Mouse (Mus musculus): Measurements from ENCODE around the gene Cep63. TPM values are rescaled to one million over a fixed set of nuclear protein-coding genes. Genes with fewer than 3 reads are reported as not detected.

Cep63 gene
- total and polyA plus RNA-seq, 3 experiments: 9.8 to 34.6 (median 15.0) TPM

GRCm38 (mm10) chr9:102643486-102644101 is 17.3 kb upstream of the Cep63 start:
- H3K4me1 ChIP-seq (ENCODE audit: insufficient read depth, low read depth, low read length): no peaks in the 10 kb centered on the region
- ATAC-seq (ENCODE audit: extremely low read depth, insufficient number of reproducible peaks, low FRiP score, poor library complexity, severe bottlenecking) (no peak), DNase-seq (ENCODE audit: low spot score) (no peak)
- H3K27me3 ChIP-seq (ENCODE audit: insufficient read depth, low read length): 0 out of 2 replicates have a peak, but pooled peaks cover 3% of the 10 kb centered on the region
- H3K9me3 ChIP-seq (replicated peaks): no peaks in the 10 kb centered on the region
- H3K4me3 ChIP-seq (ENCODE audit: low read depth, low read length): no peak overlapping the region
- TF ChIP-seq GATA1 (IDR thresholded peaks at IDR 0.05; ENCODE audit: borderline replicate concordance, low read length) (no peak), CTCF (IDR thresholded peaks at IDR 0.05; ENCODE audit: low read depth, low read length) (no peak), TAL1 (conservative IDR thresholded peaks at IDR 0.05; ENCODE audit: low read depth, low read length) (no peak), POLR2AphosphoS5 (IDR thresholded peaks at IDR 0.05; ENCODE audit: insufficient replicate concordance, low read depth, low read length) (no peak), GATA2 (IDR thresholded peaks at IDR 0.05; ENCODE audit: borderline replicate concordance, low read depth, low read length) (no peak)
- H3K36me3 ChIP-seq (replicated peaks): no peaks in the 10 kb centered on the region

DNA sequence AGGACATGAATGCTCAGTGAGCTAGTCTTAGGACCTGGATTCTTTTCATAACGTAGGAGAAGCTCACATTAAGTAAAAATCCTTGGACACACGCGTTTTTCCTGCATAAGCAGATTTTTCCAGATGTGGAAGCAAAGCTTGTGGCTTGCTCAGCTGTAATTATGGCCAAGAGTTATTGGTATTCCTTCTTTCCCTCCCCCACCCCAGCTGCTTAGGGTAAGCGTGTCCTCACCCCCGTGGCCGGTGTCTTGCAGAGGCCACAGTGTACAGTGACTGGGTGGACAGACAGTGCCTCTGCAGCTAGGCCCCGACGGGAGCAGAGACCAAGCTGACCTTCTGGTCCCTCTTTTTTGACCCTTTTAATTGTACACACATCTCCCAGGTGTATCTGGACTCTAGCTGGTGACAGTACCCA is 16.7 kb upstream of the Cep63 start:
- no peaks in the 10 kb centered on the region for H3K9me3 ChIP-seq (replicated peaks)
- DNase-seq (ENCODE audit: low spot score) (no peak), ATAC-seq (ENCODE audit: extremely low read depth, insufficient number of reproducible peaks, low FRiP score, poor library complexity, severe bottlenecking) (no peak)
- TF ChIP-seq POLR2AphosphoS5 (IDR thresholded peaks at IDR 0.05; ENCODE audit: insufficient replicate concordance, low read depth, low read length): no peak
- TF ChIP-seq CTCF (IDR thresholded peaks at IDR 0.05; ENCODE audit: low read depth, low read length): no peak
- TF ChIP-seq TAL1 (conservative IDR thresholded peaks at IDR 0.05; ENCODE audit: low read depth, low read length): no peak
- TF ChIP-seq GATA2 (IDR thresholded peaks at IDR 0.05; ENCODE audit: borderline replicate concordance, low read depth, low read length): no peak
- TF ChIP-seq GATA1 (IDR thresholded peaks at IDR 0.05; ENCODE audit: borderline replicate concordance, low read length): no peak
- H3K36me3 ChIP-seq (replicated peaks): no peaks in the 10 kb centered on the region
- H3K4me3 ChIP-seq (ENCODE audit: low read depth, low read length): no peak overlapping the region
- no peaks in the 10 kb centered on the region for H3K4me1 ChIP-seq (ENCODE audit: insufficient read depth, low read depth, low read length)
- peaks cover 3% of the 10 kb centered on the region; the same call in 1 of the 2 replicates for H3K27me3 ChIP-seq (ENCODE audit: insufficient read depth, low read length)

DNA sequence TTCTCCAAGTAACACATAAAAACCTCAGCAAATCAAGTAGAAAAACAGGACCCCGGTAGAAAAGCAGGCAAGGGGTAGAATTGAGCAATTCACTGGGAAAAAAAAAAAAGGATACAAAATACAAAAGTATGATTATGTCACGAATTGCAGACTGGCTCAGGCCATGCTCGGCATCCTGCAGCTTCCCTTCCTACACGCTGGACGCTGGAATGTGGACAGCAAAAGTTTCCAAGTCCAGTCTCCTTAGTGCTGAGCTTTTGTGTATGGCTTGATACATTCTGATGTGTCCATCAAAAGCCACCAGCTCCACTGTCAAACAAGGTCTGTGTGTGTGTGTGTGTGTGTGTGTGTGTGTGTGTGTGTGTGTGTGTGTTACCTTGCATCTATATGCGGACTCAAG is 15.2 kb upstream of the Cep63 start:
- H3K4me3 ChIP-seq (ENCODE audit: low read depth, low read length): no peak overlapping the region
- ATAC-seq (ENCODE audit: extremely low read depth, insufficient number of reproducible peaks, low FRiP score, poor library complexity, severe bottlenecking) (no peak), DNase-seq (ENCODE audit: low spot score) (no peak)
- H3K9me3 ChIP-seq (replicated peaks): no peaks in the 10 kb centered on the region
- 0 out of 2 replicates have a peak, but pooled peaks cover 3% of the 10 kb centered on the region for H3K4me1 ChIP-seq (ENCODE audit: insufficient read depth, low read depth, low read length)
- TF ChIP-seq POLR2AphosphoS5 (IDR thresholded peaks at IDR 0.05; ENCODE audit: insufficient replicate concordance, low read depth, low read length) (no peak), TAL1 (conservative IDR thresholded peaks at IDR 0.05; ENCODE audit: low read depth, low read length) (no peak), CTCF (IDR thresholded peaks at IDR 0.05; ENCODE audit: low read depth, low read length) (no peak), GATA2 (IDR thresholded peaks at IDR 0.05; ENCODE audit: borderline replicate concordance, low read depth, low read length) (no peak), GATA1 (IDR thresholded peaks at IDR 0.05; ENCODE audit: borderline replicate concordance, low read length) (no peak)
- H3K27me3 ChIP-seq (ENCODE audit: insufficient read depth, low read length): peaks cover 10% of the 10 kb centered on the region
- no peaks in the 10 kb centered on the region for H3K36me3 ChIP-seq (replicated peaks)

- no peak for TF ChIP-seq POLR2AphosphoS5 (IDR thresholded peaks at IDR 0.05; ENCODE audit: insufficient replicate concordance, low read depth, low read length)
- no peak for TF ChIP-seq CTCF (IDR thresholded peaks at IDR 0.05; ENCODE audit: low read depth, low read length)
- no peak for TF ChIP-seq GATA1 (IDR thresholded peaks at IDR 0.05; ENCODE audit: borderline replicate concordance, low read length)
- TF ChIP-seq GATA2 (IDR thresholded peaks at IDR 0.05; ENCODE audit: borderline replicate concordance, low read depth, low read length): no peak
- no peak for TF ChIP-seq TAL1 (conservative IDR thresholded peaks at IDR 0.05; ENCODE audit: low read depth, low read length)
- H3K9me3 ChIP-seq (replicated peaks): no peaks in the 10 kb centered on the region
- H3K4me3 ChIP-seq (ENCODE audit: low read depth, low read length): no peak overlapping the region
- ATAC-seq (ENCODE audit: extremely low read depth, insufficient number of reproducible peaks, low FRiP score, poor library complexity, severe bottlenecking) (no peak), DNase-seq (ENCODE audit: low spot score) (no peak)
- 0 out of 2 replicates have a peak, but pooled peaks cover 3% of the 10 kb centered on the region for H3K4me1 ChIP-seq (ENCODE audit: insufficient read depth, low read depth, low read length)
- peaks cover 10% of the 10 kb centered on the region for H3K27me3 ChIP-seq (ENCODE audit: insufficient read depth, low read length)
- peaks cover 12% of the 10 kb centered on the region for H3K36me3 ChIP-seq (replicated peaks)
These were observed 13.2 kb upstream of the Cep63 start for GRCm38 (mm10) chr9:102639510-102639909.

DNA sequence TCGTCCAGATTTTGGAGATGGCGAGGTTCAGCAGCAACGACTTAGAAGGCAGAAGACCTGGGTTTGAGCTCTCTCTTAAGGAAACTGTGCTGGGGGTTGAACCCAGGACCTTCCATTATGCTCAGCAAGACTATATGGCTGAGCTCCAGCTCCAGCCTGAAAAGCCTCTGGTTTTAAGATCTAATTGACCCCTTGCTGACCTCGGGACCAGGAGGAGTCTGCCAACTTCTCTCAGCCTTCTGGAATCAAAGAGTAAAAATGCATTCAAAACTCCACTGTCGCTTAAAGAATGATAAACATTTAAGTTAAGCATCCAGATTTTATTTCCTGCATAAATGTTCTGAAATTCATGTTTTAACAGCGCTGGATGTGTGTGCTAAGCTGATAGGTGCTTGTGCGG is 12.6 kb upstream of the Cep63 start:
- H3K27me3 ChIP-seq (ENCODE audit: insufficient read depth, low read length): peaks cover 10% of the 10 kb centered on the region
- no peak for DNase-seq (ENCODE audit: low spot score)
- no peak for ATAC-seq (ENCODE audit: extremely low read depth, insufficient number of reproducible peaks, low FRiP score, poor library complexity, severe bottlenecking)
- H3K4me3 ChIP-seq (ENCODE audit: low read depth, low read length): no peak overlapping the region
- no peak for TF ChIP-seq POLR2AphosphoS5 (IDR thresholded peaks at IDR 0.05; ENCODE audit: insufficient replicate concordance, low read depth, low read length)
- TF ChIP-seq CTCF (IDR thresholded peaks at IDR 0.05; ENCODE audit: low read depth, low read length): no peak
- no peak for TF ChIP-seq TAL1 (conservative IDR thresholded peaks at IDR 0.05; ENCODE audit: low read depth, low read length)
- TF ChIP-seq GATA1 (IDR thresholded peaks at IDR 0.05; ENCODE audit: borderline replicate concordance, low read length): no peak
- TF ChIP-seq GATA2 (IDR thresholded peaks at IDR 0.05; ENCODE audit: borderline replicate concordance, low read depth, low read length): no peak
- H3K9me3 ChIP-seq (replicated peaks): no peaks in the 10 kb centered on the region
- 0 out of 2 replicates have a peak, but pooled peaks cover 3% of the 10 kb centered on the region for H3K4me1 ChIP-seq (ENCODE audit: insufficient read depth, low read depth, low read length)
- peaks cover 17% of the 10 kb centered on the region for H3K36me3 ChIP-seq (replicated peaks)

GRCm38 (mm10) chr9:102637115-102637514 is 10.8 kb upstream of the Cep63 start:
- peaks cover 32% of the 10 kb centered on the region for H3K36me3 ChIP-seq (replicated peaks)
- H3K4me3 ChIP-seq (ENCODE audit: low read depth, low read length): no peak overlapping the region
- ATAC-seq (ENCODE audit: extremely low read depth, insufficient number of reproducible peaks, low FRiP score, poor library complexity, severe bottlenecking): no peak
- peaks cover 10% of the 10 kb centered on the region for H3K27me3 ChIP-seq (ENCODE audit: insufficient read depth, low read length)
- no peak for TF ChIP-seq POLR2AphosphoS5 (IDR thresholded peaks at IDR 0.05; ENCODE audit: insufficient replicate concordance, low read depth, low read length)
- TF ChIP-seq TAL1 (conservative IDR thresholded peaks at IDR 0.05; ENCODE audit: low read depth, low read length): no peak
- no peak for TF ChIP-seq GATA2 (IDR thresholded peaks at IDR 0.05; ENCODE audit: borderline replicate concordance, low read depth, low read length)
- no peak for TF ChIP-seq GATA1 (IDR thresholded peaks at IDR 0.05; ENCODE audit: borderline replicate concordance, low read length)
- no peak for TF ChIP-seq CTCF (IDR thresholded peaks at IDR 0.05; ENCODE audit: low read depth, low read length)
- no peaks in the 10 kb centered on the region for H3K9me3 ChIP-seq (replicated peaks)
- 0 out of 2 replicates have a peak, but pooled peaks cover 3% of the 10 kb centered on the region for H3K4me1 ChIP-seq (ENCODE audit: insufficient read depth, low read depth, low read length)
- no peak for DNase-seq (ENCODE audit: low spot score)
